Mouse (Mus musculus): ENCODE measurements around the gene Ltc4s.

The Ltc4s gene

DNA sequence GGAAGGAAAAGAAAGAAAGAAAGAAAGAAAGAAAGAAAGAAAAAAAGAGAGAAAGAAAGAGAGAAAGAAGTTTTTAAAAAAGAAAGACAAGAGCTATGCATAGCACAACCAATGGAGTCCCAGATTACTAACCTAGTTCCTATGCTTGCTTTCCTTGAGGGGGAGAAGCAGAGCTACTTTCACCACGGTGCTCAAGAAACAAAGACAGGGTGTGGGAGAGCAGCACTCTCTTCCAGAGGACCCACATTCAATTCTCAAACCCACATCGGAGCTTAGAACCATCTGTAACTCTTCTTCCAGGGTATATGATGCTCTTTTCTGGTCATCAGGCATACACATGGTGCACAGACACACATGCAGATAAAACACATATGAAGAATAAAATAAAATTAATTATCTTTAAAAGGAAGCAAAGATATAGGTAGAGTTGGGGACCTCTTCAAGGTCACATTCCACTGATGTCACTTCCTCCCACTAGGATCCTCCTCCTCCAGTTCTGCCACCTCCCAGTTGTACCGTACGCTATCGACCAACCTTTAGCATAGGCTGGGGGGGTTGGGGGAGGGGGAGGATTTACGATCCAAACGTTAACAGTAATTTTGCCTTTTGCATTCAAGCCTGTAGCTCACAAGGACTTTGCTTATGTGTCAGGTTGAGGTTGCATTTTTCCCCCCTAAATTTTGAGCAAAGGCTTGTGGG lies 10.2 kb upstream of the Ltc4s start:
- no peak for DNase-seq (ENCODE audit: low spot score in 2 of 2)

DNA sequence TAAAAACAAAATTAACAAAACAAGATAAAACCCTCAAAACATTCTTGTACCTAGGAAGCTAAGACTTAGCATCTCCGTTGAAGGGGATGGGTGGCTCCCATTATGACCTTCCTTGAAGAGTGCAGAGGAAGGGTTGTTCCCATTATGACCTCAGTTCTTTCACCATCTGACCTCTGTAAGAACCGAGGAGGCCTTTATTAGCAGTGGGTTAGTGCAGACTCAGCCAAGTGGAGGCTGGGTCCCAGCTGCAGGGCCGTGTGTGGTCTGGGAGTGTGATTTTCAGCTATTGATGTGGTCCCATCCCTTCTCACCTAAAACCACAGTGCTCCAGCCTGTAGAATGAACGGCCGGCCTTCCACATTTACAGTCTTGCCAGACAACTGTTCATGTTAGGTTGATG lies 6.9 kb upstream of the Ltc4s start:
- no peak for DNase-seq (ENCODE audit: low spot score in 2 of 2)

DNA sequence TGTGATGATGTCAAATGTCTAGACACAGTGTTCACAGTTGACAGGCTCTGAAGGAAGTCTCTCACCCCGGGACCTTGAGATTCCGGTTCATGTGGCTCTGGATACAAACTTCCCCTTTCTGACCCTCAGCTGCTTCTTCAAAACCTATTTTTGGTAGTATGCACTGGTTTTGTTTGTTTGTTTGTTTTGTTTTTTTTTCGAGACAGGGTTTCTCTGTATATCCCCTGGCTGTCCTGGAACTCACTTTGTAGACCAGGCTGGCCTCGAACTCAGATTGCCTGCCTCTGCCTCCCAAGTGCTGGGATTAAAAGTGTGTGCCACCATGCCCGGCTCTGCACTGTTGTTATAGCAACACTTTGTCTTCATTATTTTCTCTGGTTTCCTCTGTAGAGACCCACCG lies 5.5 kb upstream of the Ltc4s start:
- no peak for DNase-seq (ENCODE audit: low spot score in 2 of 2)

DNA sequence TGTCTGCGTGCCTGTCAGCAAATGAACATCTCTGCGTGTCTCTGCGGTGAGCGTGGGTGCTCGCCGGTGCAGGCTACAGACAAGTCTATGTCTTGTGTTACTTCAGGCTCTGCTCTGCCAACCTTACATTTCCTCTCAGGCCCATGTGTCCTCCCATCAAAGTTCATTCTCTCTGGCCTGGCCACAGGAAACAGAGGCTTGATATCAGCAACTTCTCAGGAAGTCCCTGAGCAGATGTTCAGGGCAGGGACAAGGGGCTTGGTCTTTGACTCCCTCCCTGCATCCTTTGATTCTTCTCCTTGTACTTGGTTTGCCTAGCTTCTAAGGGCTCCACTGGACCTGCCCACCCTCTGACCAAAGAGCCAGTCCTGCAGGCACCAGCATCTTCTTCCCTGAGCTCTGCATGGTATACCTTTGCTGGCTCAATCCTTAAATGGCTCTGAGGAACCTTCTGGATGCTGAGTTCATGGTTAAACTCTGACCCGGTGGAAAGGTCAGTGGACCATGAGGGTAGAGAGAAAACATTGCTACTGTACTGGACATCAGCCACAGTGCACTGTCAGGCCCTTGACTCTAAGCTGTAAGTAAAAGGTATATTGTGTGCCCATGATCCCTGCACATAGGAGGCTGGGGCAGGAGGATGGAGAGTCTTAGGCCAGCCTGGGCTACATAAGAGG lies 2.0 kb upstream of the Ltc4s start:
- DNase-seq (ENCODE audit: low spot score in 2 of 2) = peak; percentile 39 to 46

DNA sequence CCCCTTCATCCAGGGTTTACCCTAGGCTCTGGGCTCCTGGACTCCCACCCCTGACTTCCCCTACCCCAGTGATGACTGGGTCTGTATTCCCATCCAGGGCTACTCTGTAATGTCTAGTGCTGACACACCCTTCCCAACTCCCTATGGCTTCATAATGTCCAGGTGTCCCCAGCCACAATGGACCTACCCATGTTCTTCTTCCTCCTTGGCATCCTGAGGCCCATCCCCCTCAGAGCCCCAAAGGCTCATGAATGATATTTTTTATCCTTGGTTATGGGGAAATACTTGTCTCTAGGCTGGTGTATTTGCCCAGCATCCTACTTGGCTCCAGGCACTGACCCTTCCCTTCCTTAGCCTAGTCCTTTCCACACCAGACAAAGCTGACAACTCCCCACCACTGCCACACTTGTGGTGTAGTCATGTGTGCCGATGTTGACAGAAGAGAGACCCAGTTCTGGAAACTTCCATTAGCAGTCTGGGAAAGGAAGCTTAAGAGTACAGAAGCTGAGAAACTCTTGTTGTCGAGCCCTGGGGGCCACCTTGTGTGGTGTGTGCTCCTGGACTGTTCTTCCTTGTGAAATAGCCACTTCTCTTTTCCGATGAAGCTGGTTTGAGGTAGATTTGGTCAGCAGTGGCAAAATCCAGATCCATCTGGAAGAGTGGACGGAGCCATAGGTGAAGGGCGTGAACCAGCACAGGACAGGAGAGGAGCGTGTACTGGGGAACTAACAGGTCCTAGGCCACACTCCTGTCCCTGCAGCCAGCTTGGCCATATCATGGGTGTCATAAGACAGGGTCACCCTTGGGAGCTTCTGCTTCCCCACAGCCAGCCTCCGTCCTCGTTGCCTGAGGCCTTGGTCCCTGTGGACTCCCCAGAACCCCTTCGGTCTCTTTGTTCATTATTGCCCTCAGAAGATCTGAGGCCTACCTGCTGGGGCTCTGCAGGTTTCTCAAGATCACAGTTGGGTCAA lies 690 bp upstream of the Ltc4s start:
- DNase-seq (ENCODE audit: low spot score in 2 of 2) = no peak

DNA sequence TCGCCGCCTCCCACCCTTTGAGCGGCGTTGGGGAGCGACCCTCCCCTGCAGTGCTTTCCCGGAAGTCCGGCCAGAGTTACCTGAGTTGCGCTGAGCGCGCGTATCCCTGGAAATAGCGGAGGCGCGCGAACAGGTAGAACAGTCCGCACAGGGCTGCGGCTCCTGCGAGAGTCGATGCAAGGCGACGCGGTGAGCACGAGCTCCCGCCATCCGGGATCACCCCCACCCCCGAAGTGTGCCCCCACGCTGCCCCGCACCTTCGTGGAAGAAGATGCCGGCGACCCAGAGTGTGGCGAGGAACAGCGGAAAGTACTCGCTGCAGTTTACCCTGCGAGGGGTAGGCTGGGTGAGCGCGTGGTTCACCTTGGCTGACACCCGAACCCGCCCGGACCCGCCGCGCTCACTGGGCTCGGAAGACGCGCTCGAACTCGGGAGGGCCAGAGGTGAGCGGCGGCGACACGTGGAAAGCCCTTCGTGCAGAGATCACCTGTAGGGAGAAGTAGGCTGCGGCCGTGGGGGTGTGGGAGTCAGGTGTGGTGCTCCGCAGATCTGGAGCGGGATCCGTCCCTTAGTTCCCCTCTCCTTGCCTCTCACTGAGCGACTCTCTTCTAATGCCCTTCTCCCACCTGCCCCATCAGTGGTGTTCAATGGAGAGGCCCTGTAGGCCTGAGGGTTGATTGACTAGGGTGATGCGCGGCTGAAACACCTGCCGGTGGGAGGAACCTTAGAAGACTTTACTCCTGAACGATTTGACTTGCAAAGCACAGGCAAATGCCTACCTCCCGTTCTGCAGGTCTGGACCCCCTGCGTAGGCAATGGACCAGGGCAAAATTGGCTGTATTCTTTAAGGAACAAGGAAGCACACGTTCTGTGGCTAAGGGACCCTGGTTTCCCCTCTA lies 1.2 kb downstream of the Ltc4s start:
- peak in 1 of 2 experiments; percentile 39 for DNase-seq (ENCODE audit: low spot score in 2 of 2)

DNA sequence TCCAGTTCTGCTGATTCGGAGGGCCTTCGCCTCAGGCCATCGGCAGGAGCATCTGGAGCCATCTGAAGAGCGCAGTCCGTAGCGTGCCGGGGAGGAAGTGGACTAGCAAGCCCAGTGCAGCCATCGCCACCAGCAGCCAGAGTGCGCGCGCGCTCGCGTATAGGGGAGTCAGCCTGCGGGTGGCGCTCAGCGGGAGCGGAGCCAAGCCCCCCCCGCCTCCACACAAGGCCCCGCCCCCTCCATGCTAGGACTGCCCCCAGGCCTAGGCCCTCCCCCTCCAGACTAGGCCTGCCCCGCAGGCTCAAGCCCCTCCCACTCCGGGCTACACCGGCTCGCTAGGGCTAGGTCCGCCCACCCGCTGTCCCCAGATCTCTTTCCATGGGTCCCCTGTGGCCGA lies 1.9 kb downstream of the Ltc4s start:
- peak; percentile 90 to 91 for DNase-seq (ENCODE audit: low spot score in 2 of 2)

DNA sequence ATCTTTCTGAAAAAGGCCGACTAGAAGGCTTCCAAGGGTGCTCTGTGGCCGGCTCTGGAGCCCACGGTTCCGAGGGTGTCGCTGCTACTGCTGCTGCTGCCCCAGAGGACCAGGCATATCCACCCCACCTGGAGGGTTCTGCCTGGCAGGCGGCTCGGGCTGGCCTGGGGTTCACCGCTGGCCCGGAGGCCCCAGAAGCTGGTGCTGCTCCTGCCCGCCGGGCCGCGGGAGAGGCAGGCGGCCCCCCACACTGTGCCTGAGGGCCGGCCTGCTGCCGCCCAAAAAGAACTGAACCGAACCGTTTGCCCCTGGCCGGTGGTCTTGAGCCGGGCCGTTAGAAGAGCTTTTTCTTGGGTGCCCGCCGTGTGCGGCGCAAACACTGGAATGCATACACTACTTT lies 3.8 kb downstream of the Ltc4s start:
- no peak for DNase-seq (ENCODE audit: low spot score in 2 of 2)

DNA sequence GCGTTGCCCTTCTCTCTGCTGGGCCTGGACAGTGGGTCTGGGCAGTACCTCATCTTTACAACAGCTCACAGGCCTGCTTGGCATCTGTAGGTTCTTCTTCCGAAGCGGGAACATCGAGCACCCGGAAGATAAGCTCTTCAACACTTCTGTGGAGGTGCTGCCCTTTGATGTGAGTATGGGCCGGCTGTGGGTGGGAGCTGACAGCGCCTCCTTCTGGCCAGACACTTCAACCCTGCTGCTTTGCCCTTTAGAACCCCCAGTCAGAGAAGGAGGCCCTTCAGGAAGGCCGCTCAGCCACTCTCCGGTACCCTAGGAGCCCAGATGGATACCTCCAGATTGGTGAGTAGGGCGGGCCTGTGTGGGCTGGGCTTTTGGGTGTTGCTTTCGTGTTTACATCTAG lies 4.4 kb downstream of the Ltc4s start:
- DNase-seq (ENCODE audit: low spot score in 2 of 2) = peak in 1 of 2 experiments; percentile 27

DNA sequence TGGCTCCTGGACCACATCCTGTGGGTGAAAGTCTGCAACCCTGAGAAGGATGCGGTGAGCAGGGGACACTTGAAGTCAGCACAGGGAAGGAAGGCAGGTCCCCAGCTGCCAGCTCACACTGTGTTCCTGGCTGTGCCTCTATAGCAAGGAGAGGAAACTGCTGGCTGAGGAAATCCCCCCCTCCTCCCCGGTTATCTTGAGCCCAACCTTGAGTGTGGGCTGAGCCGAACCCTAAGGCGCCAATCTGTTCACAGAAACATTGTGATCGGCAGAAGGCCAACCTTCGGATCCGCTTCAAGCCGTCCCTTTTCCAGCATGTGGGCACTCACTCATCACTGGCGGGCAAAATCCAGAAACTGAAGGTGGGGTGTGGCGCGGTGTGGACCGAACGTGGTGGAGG lies 5.4 kb downstream of the Ltc4s start:
- peak in 1 of 2 experiments; percentile 34 for DNase-seq (ENCODE audit: low spot score in 2 of 2)

DNA sequence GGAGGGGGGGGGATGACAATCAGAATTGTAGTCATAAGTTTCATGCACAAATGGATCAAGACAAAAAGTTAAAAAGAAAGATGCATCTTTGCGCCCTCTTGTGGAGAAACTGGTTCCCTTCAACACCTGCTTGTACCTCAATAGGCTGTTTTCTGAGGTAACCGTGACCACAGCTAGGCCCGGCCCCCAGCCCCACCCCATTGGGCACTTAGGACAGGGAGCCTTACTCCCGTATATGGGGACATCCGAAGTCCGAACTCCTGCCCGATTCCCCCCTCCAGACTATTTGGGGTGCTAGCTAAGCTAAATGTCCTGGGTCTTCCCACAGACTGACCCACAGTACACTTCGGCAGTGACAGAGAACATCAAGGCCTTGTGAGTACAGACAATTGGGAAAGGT lies 7.0 kb downstream of the Ltc4s start:
- peak; percentile 69 to 76 for DNase-seq (ENCODE audit: low spot score in 2 of 2)

DNA sequence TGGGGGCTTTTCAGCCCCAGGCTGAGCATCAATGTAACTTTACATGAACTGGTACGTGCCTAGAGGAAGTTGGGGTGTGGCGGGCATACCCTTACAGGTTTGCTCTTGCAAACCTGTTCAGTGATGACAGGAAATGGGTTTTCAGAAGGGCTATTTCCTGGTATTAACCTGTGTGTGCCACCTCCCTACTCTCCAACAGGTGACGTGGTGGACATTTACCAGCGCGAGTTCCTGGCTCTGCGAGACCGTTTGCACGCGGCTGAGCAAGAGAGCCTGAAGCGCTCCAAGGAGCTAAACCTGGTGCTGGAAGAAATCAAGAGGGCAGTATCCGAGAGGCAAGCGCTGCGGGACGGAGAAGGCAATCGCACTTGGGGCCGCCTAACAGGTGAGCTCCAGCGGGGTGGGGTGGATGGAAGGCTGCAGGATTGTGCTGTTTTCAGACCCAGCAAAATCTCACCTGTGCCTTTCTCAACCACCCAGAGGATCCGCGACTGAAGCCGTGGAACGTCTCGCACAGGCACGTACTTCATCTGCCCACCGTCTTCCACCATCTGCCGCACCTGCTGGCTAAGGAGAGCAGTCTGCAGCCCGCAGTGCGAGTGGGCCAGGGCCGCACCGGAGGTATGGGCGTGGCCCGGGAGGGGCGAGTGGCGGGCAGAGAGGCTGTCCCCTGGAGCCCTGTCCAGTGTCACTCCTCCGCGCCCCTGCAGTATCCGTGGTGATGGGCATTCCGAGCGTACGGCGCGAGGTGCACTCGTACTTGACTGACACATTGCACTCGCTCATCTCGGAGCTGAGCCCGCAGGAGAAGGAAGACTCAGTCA lies 7.7 kb downstream of the Ltc4s start:
- peak in 1 of 2 experiments; percentile 45 for DNase-seq (ENCODE audit: low spot score in 2 of 2)

DNA sequence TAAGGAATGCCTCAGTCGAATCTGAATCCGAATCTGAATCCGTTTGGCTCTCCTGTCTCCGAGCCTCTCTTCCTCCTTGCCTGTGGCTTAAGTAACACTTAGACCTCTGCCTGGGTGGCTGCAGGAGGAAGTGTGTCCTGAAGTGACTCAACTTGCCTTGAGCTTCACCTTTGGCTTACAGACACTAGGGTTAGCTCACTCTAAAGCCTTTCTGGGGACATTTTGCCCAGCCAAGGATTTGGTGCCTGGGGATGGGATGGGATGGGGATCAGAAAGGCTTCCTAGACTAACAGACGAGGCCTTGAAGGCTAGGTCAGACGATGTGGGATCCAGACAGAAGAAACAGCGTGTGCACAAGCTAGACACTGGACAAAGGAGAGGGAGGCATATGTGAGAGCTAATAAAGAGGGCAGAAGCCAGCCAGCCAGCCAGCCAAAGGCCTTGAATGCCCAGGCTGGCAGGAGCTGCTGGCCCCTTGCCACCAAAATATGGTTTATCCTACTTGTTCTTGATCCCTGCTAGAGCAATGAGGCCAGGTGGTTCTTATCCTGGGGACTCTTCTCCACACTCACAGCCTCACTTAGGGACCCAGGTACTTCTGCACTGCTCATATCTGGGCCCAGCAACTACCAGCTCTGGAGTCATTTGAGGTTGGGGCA lies 9.0 kb downstream of the Ltc4s start:
- DNase-seq (ENCODE audit: low spot score in 2 of 2) = peak in 1 of 2 experiments; percentile 39

DNA sequence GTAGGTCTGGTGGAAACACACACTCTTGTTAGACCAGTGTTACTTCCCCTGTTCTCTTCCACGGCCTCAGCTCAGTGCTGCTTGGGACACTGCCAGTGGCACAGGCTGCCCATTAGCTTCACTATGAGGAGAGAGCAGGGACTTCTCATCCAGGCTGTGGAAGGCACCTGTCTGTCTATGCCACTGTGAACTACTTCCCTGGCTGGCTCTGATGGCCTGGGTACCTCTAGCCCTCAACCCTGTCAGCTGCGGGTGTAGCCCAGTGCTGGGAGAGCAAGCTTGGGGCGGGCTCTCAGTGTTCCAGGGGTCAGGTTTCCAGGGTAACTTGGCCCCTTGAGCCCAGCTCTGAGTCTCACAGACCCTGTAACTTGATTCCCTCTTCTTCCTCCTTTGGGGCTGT lies 9.6 kb downstream of the Ltc4s start:
- peak in 1 of 2 experiments; percentile 43 for DNase-seq (ENCODE audit: low spot score in 2 of 2)

DNA sequence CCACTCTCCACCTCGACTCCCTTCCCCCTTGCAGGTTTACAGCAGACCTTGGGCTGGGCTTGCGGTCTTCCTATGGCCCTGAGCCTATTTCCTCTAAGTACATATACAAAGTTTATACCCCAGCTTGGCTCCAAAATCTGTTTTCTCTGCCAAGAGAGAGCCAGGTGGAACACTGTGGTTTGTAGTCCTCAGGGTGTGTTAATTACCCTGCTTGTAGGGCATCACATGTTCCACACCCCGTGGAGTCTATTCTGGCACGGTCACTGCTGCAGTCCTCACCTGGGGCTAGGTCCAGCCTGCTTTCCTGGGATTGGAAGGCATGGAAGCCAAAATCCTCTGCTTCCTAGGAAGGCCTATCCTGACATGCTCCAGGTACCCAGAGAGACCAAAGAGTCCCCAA lies 10.7 kb downstream of the Ltc4s start:
- DNase-seq (ENCODE audit: low spot score in 2 of 2) = no peak

DNA sequence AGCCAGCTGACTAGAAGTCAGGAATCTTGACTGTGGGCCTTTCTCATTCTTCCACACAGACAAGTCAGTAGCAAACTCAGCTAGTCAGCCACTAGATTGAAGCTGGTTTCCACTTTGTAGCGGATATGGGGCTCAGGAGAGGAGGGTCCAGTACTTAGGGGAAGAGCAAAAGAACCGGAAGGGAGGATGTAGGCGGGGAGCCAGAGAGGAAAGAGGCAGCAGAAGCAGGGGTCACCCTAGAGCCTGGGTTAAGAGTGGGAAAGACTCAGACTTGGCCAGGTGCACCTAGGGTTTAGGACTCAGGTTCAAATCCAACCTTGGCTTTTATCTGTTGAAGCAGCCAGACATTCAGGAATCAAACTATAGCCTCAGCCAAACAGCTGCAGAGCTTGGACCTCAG lies 11.2 kb downstream of the Ltc4s start:
- peak in 1 of 2 experiments; percentile 32 for DNase-seq (ENCODE audit: low spot score in 2 of 2)

DNA sequence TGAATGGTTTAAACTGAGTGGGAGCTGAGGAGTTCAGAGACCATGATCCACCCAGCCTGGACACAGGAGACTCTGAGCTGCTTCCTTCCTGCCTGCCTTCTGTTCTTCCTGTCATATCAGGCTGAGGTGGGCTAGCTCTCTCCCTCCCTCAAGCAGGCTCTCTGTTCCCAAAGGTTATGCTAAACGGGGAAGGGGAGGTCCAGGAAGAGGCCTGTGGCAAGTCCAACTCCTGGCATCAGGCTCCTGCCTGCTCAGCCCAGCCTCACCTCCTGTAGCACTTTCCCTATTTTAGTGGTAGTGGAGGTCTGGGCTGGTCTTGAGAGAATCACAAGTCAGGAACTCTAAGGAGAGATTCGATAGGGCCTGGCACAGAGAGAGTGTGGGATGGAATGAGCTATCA lies 12.0 kb downstream of the Ltc4s start:
- DNase-seq (ENCODE audit: low spot score in 2 of 2) = no peak

DNA sequence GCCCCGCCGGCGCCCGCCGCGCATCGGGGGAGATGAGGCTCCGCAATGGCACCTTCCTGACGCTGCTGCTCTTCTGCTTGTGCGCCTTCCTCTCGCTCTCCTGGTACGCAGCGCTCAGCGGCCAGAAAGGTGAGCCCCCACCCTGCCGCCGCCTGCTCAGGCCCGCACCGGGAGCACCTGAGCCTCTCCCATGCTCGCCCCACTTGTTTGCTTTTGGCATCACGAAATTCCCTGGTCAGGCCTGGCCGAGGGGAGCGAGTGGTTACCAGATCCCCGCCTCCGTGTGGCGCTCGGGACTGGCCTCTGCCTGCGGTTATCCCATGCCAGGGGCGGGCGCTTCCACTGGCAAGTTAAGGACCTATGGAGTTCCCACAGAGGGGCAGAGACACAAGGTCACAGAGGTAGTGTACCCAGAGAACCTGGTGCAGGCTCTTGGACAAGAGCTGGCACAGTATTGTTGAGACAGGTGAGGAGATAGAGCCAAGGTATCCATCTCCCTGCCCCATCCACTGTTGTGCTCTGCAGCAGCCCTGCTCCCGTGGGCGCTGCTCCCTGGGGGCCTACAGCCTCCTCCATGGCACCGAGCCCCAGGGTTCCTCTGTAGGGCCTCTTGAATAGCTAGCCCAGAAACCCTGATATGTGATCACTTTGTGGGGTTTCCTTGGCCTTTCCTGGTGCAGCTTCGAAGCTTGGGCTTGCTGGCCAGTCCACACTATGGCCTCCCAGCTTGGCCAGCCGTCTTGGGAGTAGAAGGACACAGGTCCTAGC lies 12.6 kb downstream of the Ltc4s start:
- DNase-seq (ENCODE audit: low spot score in 2 of 2) = peak in 1 of 2 experiments; percentile 68
